Mouse (Mus musculus): ENCODE results near the gene Kctd20. TPM values are rescaled to one million over a fixed set of nuclear protein-coding genes. Genes with fewer than 3 reads are reported as not detected.

Gene Kctd20
- 58.4 TPM for total RNA-seq (2023)

GRCm38 (mm10) chr17:28951831-28952799, at the start of gene Kctd20:
Gene Kctd20 (plus strand): TSS chr17:28951950.

GRCm38 (mm10) chr17:28915060-28915628, 36.6 kb upstream of the Kctd20 start, which contains the start of gene 4930539E08Rik:
Gene 4930539E08Rik (minus strand): TSS chr17:28915324.

GRCm38 (mm10) chr17:28943740-28944139, 8.0 kb upstream of the Kctd20 start, which contains the start of gene Pxt1:
Gene Pxt1 (minus strand): TSS chr17:28943840.

GRCm38 (mm10) chr17:29007641-29008325, 56.0 kb downstream of the Kctd20 start, which contains the start of gene Stk38:
Gene Stk38 (minus strand): TSS chr17:29007995.

Other genes with a start within 250 kb of the Kctd20 start
- 14.3 TPM for gene AC170998.1, start 225.9 kb upstream of the Kctd20 start, total RNA-seq (2023)
- not detected for gene Mapk13, start 182.7 kb upstream of the Kctd20 start, total RNA-seq (2023)
- 47.1 TPM for gene Brpf3, start 150.9 kb upstream of the Kctd20 start, total RNA-seq (2023)
- gene Pnpla1, start 93.5 kb upstream of the Kctd20 start, total RNA-seq (2023): not detected
- 0.38 TPM for gene 4930539E08Rik, start 36.6 kb upstream of the Kctd20 start, total RNA-seq (2023)
- gene Pxt1, start 8.1 kb upstream of the Kctd20 start, total RNA-seq (2023): not detected
- gene Stk38, start 56.0 kb downstream of the Kctd20 start, total RNA-seq (2023): 520 TPM
- gene Srsf3, start 80.7 kb downstream of the Kctd20 start, total RNA-seq (2023): 492 TPM
- gene Cdkn1a, start 139.0 kb downstream of the Kctd20 start, total RNA-seq (2023): 7.8 TPM
- gene Rab44, start 162.2 kb downstream of the Kctd20 start, total RNA-seq (2023): 1.3 TPM